Mouse (Mus musculus) G1E (cell line): ENCODE measurements around the gene Vps37c.

ENCODE experiments used
- CTCF ChIP-seq: IDR thresholded peaks from 2 replicates; pipeline ENCODE4 v1.5.1; 2012; ENCODE audit warnings: low read depth, low read length, inconsistent platforms, mixed read lengths
- GATA1 ChIP-seq: IDR thresholded peaks from 2 replicates; pipeline ENCODE4 v1.6.1; 2012; ENCODE audit warnings: borderline replicate concordance, low read length, inconsistent platforms, mixed read lengths
- GATA2 ChIP-seq: IDR thresholded peaks from 2 replicates; pipeline ENCODE4 v1.6.1; 2012; ENCODE audit warnings: low read depth, low read length, inconsistent platforms, borderline replicate concordance
- POLR2AphosphoS5 ChIP-seq: IDR thresholded peaks from 2 replicates; pipeline ENCODE4 v1.6.1; 2012; ENCODE audit warnings: low read depth, low read length, inconsistent platforms; ENCODE audit not compliant: insufficient replicate concordance
- TAL1 ChIP-seq: conservative IDR thresholded peaks from 2 replicates; pipeline ENCODE4 v1.6.1; 2012; ENCODE audit warnings: low read depth, low read length, inconsistent platforms, mixed read lengths

GRCm38 (mm10) chr19:10673275-10673674, 15.3 kb upstream of the Vps37c start:
- TF ChIP-seq CTCF (no peak), TAL1 (no peak), GATA1 (no peak), POLR2AphosphoS5 (no peak), GATA2 (no peak)
